Mouse (Mus musculus): ENCODE measurements at regions not wholly inside any gene's neighbourhood (a gene's known extent, or its start where the extent isn't known, plus 50 kb on each side); places are given as distances from the start of the nearest gene placed in this dataset.

DNA sequence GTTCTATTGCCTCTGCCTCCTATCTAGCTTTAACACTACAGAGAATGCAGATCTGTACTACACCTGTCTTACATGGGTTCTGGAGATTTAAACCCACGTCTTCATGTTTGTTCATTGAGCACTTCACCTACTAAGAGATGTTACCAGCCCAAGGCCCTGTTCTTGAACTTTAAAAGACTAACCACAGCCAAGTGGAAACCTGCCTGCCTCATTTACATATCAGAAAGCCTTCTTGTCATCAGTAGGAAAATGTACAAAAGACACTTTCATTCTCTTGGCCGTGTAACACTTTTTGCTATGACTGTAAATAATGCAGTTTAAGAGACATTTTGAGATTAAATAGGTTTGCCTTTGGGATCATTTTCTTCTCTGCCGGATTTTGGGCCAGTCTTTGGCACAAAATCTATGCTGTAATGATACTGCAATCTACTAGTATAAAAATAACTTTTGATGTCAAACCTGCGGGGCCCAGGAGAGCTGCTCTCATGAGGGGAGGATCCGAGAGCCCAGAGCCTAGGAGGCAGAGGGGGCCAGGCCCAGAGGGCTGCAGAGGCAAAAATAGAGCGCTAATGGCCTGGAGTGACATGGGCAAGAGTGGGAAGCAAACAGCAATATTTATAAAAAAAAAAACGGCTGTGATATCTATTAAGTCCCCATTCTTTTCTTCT lies 318.4 kb upstream of the Myo3a start:
- WGBS, result 77% methylated on average over 7 of the region's 7 CpGs
- Histone ChIP-seq H3K36me3 (no peaks in the 10 kb centered on the region), H3K27me3 (replicated peaks) (no peaks in the 10 kb centered on the region)

DNA sequence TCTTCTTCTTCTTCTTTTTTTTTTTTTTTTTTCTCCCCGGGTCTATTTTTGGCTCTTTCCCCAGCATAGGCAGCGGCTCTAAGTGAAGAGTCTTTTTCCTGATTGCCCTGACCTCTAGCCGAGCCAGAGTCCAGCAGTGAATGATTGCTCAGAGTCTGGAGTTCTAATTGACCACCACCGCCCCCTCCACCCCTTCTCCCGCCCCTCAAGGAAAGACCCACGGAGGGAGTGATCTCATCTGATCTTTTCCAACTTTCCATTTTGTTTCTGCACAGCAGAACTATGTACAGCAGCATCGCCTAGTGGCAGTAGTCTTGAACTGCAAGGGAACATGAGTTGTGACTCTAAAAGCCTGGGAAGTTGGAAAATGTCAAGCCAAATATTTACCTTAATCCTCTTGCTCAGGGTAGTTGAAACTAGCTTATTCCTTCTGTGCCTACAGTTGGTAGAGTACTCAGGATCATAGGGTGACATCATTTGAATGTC lies 317.8 kb upstream of the Myo3a start:
- Histone ChIP-seq H3K27me3 (replicated peaks) (no peaks in the 10 kb centered on the region), H3K4me3 (replicated peaks) (peak overlapping the region; percentile 19; the same call in 1 of the 2 replicates), H3K4me1 (peaks cover 2% of the 10 kb centered on the region; the same call in 1 of the 2 replicates), H3K36me3 (no peaks in the 10 kb centered on the region), H3K4me2 (peak overlapping the region; percentile 49), H3K9ac (replicated peaks) (no peak overlapping the region), H3K9me3 (replicated peaks) (no peaks in the 10 kb centered on the region; the same call in 1 of the 2 replicates), H3K27ac (replicated peaks) (no peak overlapping the region)
- ATAC-seq (ENCODE audit: low FRiP score), result peak; percentile 75
- 4% methylated on average over 7 of the region's 7 CpGs for WGBS

More for the DNA sequence above, 318.4 kb upstream of the Myo3a start:
- no peak overlapping the region for H3K9ac ChIP-seq (replicated peaks)
- peaks cover 2% of the 10 kb centered on the region; the same call in 1 of the 2 replicates for H3K4me1 ChIP-seq
- H3K4me2 ChIP-seq, result peak overlapping the region; percentile 49
- no peaks in the 10 kb centered on the region; the same call in 1 of the 2 replicates for H3K9me3 ChIP-seq (replicated peaks)
- no peak overlapping the region for H3K4me3 ChIP-seq (replicated peaks)
- H3K27ac ChIP-seq (replicated peaks), result no peak overlapping the region
- ATAC-seq (ENCODE audit: low FRiP score), result no peak

DNA sequence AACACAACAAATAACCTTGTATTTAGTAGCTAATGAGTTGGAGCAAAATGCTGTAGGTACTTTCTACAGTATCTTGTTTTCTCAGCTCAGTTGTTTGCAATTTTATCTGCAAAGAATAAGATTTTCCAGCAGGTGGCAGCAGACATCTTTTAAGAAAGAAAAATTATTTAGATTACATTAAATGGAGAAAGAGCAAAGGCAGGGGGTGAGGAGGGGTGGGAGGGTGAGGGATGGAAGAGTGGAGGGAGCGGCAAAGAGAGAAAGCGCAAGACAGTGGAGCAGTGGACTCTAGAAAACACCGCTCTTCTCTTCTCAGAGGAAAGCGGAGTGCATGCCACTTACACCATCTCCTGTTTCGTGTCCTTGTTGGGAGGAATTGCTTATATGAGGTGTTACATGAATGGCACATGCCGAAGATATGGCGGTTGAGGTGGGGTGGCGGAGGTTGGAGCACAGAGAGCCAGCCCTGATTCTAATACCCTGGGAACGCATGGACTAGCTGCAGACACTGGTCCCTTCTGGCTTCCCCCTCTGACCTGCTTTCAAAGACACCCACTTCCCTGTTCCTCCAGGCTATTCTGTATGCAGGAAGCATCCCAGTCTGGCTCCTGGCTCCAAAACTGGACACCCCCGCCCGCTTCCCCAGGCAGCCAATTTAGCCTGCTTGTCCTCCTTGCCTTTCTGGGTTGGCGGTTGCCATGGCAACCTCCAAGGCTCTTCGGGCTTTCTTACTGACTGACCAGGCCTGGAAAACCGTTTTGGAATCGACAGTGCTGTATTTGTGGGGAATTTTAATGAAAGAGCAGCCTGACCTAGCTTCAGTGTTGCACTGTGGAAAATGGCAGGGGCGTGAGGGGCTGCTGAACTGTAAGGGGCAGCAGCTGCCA lies 309.3 kb upstream of the Myo3a start:
- peak; percentile 93 for ATAC-seq (ENCODE audit: low FRiP score)
- Histone ChIP-seq H3K36me3 (no peaks in the 10 kb centered on the region), H3K9me3 (replicated peaks) (no peaks in the 10 kb centered on the region; the same call in 1 of the 2 replicates), H3K9ac (replicated peaks) (peak overlapping the region; percentile 48), H3K27me3 (replicated peaks) (no peaks in the 10 kb centered on the region), H3K4me3 (replicated peaks) (peak overlapping the region; percentile 39), H3K27ac (replicated peaks) (peak overlapping the region; percentile 97), H3K4me2 (peak overlapping the region; percentile 66), H3K4me1 (peaks cover 16% of the 10 kb centered on the region)
- 6% methylated on average over 16 of the region's 16 CpGs for WGBS

DNA sequence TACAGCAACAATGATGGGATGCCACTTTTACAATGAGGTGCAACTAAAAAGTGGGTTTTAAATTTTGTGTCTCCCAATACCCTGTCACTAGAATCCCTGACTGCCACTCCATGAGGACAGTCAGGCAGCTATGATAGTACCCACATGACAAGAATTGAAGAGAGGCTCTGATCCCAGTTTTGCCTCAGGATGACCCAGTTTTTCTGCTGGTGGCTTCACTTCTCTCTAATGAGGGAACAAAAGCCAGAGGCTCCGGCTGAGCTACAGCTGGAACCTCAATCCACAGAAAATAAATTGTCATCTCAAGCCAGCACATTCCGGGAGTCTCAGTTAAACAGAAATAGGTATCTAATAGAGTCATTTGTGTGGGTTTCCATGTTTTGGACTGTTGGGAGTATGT lies 308.2 kb upstream of the Myo3a start:
- Histone ChIP-seq H3K27me3 (replicated peaks) (no peaks in the 10 kb centered on the region), H3K4me3 (replicated peaks) (no peak overlapping the region), H3K27ac (replicated peaks) (peak overlapping the region; percentile 97), H3K36me3 (no peaks in the 10 kb centered on the region), H3K9ac (replicated peaks) (no peak overlapping the region), H3K4me2 (peak overlapping the region; percentile 66; the same call in 1 of the 2 replicates), H3K9me3 (replicated peaks) (no peaks in the 10 kb centered on the region; the same call in 1 of the 2 replicates), H3K4me1 (peaks cover 16% of the 10 kb centered on the region)
- WGBS, result 22% methylated on average over 2 of the region's 2 CpGs
- no peak for ATAC-seq (ENCODE audit: low FRiP score)

DNA sequence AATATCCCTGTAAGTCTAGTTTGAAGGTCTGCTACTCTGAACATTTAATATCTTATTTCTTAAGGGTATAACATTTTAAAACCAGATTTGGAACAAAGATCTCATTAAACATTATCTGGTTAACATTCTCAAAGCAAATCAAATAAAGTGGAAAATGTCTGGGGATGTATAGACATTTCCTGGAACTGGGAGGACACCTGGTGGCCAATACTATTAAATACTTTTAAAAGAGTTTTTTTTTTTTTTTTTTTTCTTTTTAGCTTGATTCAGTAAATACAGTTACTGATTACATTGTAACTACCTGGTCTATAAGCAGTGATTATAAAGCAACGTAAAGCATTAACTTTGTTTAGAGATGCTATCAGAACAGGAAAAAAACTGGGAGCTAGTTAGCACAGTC lies 299.6 kb upstream of the Myo3a start:
- Histone ChIP-seq H3K9me3 (replicated peaks) (no peaks in the 10 kb centered on the region), H3K4me2 (no peak overlapping the region), H3K4me3 (replicated peaks) (no peak overlapping the region), H3K9ac (replicated peaks) (no peak overlapping the region), H3K27ac (replicated peaks) (no peak overlapping the region), H3K4me1 (no peaks in the 10 kb centered on the region), H3K27me3 (replicated peaks) (no peaks in the 10 kb centered on the region), H3K36me3 (no peaks in the 10 kb centered on the region)
- 40% methylated on average over 1 of the region's 1 CpGs for WGBS
- no peak for ATAC-seq (ENCODE audit: low FRiP score)

DNA sequence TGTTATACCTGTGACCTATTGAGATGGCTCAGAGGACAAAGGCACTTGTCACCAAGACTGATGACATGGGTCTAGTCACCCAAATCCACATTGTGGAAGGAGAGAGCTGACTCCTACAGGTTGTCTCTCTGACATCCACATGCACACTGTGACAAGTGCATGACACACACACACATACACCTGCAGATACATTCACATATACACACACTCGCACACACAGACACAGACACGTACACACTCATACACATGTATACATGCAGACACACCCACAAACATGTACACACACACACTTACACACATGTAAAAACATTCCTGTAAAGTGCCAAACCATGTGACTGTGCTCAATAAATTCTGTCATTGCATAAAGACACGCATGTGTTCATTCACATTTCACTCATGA lies 287.3 kb upstream of the Myo3a start:
- Histone ChIP-seq H3K9me3 (replicated peaks) (no peaks in the 10 kb centered on the region), H3K9ac (replicated peaks) (no peak overlapping the region), H3K27me3 (replicated peaks) (no peaks in the 10 kb centered on the region), H3K4me2 (no peak overlapping the region), H3K27ac (replicated peaks) (no peak overlapping the region), H3K36me3 (no peaks in the 10 kb centered on the region), H3K4me3 (replicated peaks) (no peak overlapping the region), H3K4me1 (no peaks in the 10 kb centered on the region)
- no peak for ATAC-seq (ENCODE audit: low FRiP score)
- WGBS, result 92% methylated on average over 3 of the region's 3 CpGs

DNA sequence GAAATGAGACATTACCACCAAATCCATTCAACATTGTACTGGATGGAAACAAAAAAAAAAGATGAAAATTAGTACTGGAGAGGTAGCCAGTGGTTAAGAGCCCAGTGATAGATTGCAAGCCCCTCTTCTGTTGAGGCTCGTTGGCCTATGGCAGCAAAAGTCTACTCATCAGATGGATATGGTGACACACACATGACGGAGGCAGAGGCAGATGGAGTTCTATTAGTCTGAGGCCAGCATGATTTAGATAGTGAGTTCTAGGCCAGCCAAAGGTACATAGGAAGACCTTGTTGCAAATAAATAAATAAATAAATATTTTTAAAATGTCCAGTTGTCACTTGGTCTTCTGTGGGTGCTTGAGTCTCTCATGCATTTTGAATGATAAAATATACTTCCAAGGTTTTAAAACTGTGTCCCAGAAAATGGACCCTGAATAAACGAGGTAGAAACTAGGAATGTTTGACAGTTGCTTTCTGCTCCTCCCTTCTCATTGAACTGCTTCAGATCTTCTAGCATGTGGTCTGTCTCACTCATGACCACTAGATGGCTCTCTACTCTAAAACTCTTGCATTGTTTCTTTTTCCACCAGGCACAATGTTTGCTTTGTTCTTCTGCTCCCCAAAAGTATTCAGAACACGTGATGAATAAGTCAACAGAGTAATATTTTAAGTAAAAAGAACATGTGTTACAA lies 286.4 kb upstream of the Myo3a start:
- 48% methylated on average over 4 of the region's 4 CpGs for WGBS

DNA sequence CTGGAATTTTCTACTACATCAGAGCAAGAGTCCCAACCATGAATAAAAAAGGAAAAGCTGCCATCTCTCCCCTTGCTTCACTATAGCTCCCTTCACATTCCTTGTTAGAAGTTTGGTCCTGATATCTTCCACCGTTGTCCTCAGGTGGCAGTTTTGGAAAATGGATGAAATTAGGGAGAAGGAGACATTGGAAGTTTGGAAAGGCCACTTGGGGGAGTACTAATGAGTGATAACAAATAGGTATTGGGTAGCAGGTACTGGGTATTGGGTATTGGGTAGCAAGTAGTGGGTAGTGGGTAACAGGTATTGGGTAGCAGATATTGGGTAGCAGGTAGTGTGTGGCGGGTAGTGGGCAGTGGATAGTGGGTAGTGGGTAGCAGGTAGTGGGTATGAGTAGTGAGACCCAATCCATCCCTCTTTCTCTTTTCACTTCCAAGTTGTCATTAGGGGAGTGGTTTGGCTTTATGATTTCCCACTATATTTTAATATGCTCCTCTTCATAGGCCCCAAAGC lies 285.8 kb upstream of the Myo3a start:
- Histone ChIP-seq H3K27ac (replicated peaks) (no peak overlapping the region), H3K4me3 (replicated peaks) (no peak overlapping the region), H3K27me3 (replicated peaks) (no peaks in the 10 kb centered on the region), H3K4me1 (no peaks in the 10 kb centered on the region), H3K4me2 (no peak overlapping the region), H3K9me3 (replicated peaks) (no peaks in the 10 kb centered on the region), H3K36me3 (no peaks in the 10 kb centered on the region), H3K9ac (replicated peaks) (no peak overlapping the region)
- WGBS, result 82% methylated on average over 2 of the region's 2 CpGs
- ATAC-seq (ENCODE audit: low FRiP score), result peak; percentile 35; the same call in 1 of the 2 replicates

More for the DNA sequence above, 286.4 kb upstream of the Myo3a start:
- Histone ChIP-seq H3K9ac (replicated peaks) (no peak overlapping the region), H3K27me3 (replicated peaks) (no peaks in the 10 kb centered on the region), H3K4me2 (no peak overlapping the region), H3K27ac (replicated peaks) (no peak overlapping the region), H3K9me3 (replicated peaks) (no peaks in the 10 kb centered on the region), H3K4me1 (no peaks in the 10 kb centered on the region), H3K36me3 (no peaks in the 10 kb centered on the region), H3K4me3 (replicated peaks) (no peak overlapping the region)
- peak; percentile 81; the same call in 1 of the 2 replicates for ATAC-seq (ENCODE audit: low FRiP score)

DNA sequence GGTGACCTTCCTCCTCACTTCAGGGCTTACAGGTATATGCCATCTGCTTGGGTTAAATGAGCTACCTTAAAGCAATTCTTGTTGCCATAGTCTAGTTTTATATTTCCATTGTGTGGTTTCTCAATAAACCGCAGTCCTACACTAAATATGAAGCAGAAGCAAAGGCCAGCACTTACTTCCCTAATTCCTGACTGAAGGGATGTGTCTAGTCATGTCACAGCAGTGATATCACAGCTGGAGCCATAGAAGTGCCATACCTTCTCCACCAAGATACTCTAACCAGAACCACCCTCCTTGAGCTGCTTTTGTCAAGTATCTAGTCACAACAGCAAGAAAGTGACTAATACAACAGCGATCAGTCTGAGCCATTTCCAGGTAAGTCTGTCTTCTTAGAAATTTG lies 283.6 kb upstream of the Myo3a start:
- no peaks in the 10 kb centered on the region for H3K27me3 ChIP-seq (replicated peaks)
- WGBS, result 93% methylated on average over 2 of the region's 2 CpGs
- no peak for ATAC-seq (ENCODE audit: low FRiP score)

DNA sequence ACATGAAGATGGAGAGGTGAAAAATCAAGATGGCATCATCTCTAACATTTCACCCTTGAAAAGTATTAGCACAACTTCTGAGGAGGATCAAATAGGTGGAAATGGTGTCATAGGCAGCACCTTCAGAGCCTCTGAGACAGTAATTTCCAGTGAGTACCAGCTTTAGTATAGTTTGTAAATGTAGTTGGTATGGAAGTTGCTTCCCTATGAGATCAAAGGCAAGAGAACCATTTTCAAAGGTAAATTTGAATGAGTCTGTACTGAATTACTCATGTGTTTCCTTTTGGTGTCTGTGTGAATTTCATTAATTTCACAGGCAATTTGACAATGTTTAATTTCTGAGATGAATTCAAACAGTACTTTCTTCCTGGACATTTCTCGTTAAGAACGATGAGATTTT lies 280.8 kb upstream of the Myo3a start:
- H3K27ac ChIP-seq (replicated peaks), result no peak overlapping the region
- H3K9ac ChIP-seq (replicated peaks), result no peak overlapping the region
- WGBS, result 79% methylated on average over 2 of the region's 2 CpGs
- H3K27me3 ChIP-seq (replicated peaks), result no peaks in the 10 kb centered on the region
- H3K4me2 ChIP-seq, result no peak overlapping the region
- H3K4me3 ChIP-seq (replicated peaks), result no peak overlapping the region
- no peaks in the 10 kb centered on the region for H3K4me1 ChIP-seq
- H3K36me3 ChIP-seq, result no peaks in the 10 kb centered on the region
- no peak for ATAC-seq (ENCODE audit: low FRiP score)
- H3K9me3 ChIP-seq (replicated peaks), result no peaks in the 10 kb centered on the region

More for the DNA sequence above, 283.6 kb upstream of the Myo3a start:
- H3K4me2 ChIP-seq, result no peak overlapping the region
- no peak overlapping the region for H3K27ac ChIP-seq (replicated peaks)
- no peak overlapping the region for H3K4me3 ChIP-seq (replicated peaks)
- H3K4me1 ChIP-seq, result no peaks in the 10 kb centered on the region
- H3K9ac ChIP-seq (replicated peaks), result no peak overlapping the region
- no peaks in the 10 kb centered on the region for H3K36me3 ChIP-seq
- no peaks in the 10 kb centered on the region for H3K9me3 ChIP-seq (replicated peaks)

DNA sequence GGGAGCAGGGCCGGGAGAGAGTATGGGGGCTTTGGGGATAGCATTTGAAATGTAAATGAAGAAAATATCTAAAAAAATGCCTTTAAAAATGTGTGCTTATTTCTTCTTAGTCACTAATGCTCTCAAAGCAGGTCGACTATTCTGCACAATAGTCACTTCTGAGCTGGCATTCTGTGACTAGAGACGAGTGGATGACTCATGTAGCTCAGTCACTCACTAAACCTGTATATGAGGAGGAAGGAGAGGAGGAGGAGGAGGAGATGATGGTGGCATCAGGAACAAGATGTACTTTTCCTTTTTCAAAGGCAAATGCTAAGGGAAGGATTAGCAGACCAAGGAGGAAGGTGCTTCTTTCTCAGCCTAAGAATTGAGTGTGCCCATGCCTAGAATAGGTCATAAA lies 276.0 kb upstream of the Myo3a start:
- H3K4me2 ChIP-seq, result no peak overlapping the region
- H3K27me3 ChIP-seq (replicated peaks), result no peaks in the 10 kb centered on the region
- H3K27ac ChIP-seq (replicated peaks), result no peak overlapping the region
- no peak overlapping the region for H3K9ac ChIP-seq (replicated peaks)
- no peak overlapping the region for H3K4me3 ChIP-seq (replicated peaks)
- no peaks in the 10 kb centered on the region for H3K36me3 ChIP-seq
- H3K9me3 ChIP-seq (replicated peaks), result no peaks in the 10 kb centered on the region
- ATAC-seq (ENCODE audit: low FRiP score), result no peak
- peaks cover 5% of the 10 kb centered on the region for H3K4me1 ChIP-seq
- WGBS, result 72% methylated on average over 3 of the region's 3 CpGs
